Comparison of ENCODE assay signal across 8 mouse cellular contexts in genomic region chr3:97585383-97586160, GRCm38 (mm10). TPM values are rescaled to one million over a fixed set of nuclear protein-coding genes. Genes with fewer than 3 reads are reported as not detected.
A peak's percentile ranks its signal among the peaks of the same experiment; 100 is the strongest.
DNase-seq lines count a peak whose midpoint lies in the region; ATAC-seq and TF ChIP-seq lines count a peak whose summit lies in the region.

No protein-coding gene starts in this region.

- no peaks in the 10 kb centered on the region for H3K4me1 ChIP-seq in bone marrow, adult 2 months (ENCODE audit: control insufficient read depth, insufficient read depth, low read length)
- no peaks in the 10 kb centered on the region for H3K4me1 ChIP-seq in embryonic facial prominence, embryonic 14.5 days (ENCODE audit: control insufficient read depth, insufficient read depth, low read length)
- peaks cover 7% of the 10 kb centered on the region; the same call in 1 of the 2 replicates for H3K4me1 ChIP-seq in kidney, embryonic 16.5 days (ENCODE audit: insufficient read depth, low read length)
- H3K4me1 ChIP-seq in liver, adult 2 months (ENCODE audit: control insufficient read depth, insufficient read depth, low read length): no peaks in the 10 kb centered on the region
- H3K4me1 ChIP-seq in stomach, embryonic 15.5 days: no peaks in the 10 kb centered on the region

- H3K9me3 ChIP-seq in embryonic facial prominence, embryonic 14.5 days (ENCODE audit: control insufficient read depth, low read length): no peaks in the 10 kb centered on the region
- H3K9me3 ChIP-seq in kidney, embryonic 16.5 days (ENCODE audit: low read length): no peaks in the 10 kb centered on the region
- H3K9me3 ChIP-seq in stomach, embryonic 15.5 days: no peaks in the 10 kb centered on the region

- no peaks in the 10 kb centered on the region for H3K27me3 ChIP-seq in C2C12 (ENCODE audit: control insufficient read depth, insufficient read depth, insufficient read length)
- H3K27me3 ChIP-seq in embryonic facial prominence, embryonic 14.5 days (replicated peaks; ENCODE audit: control insufficient read depth, insufficient read depth, low read length): no peaks in the 10 kb centered on the region
- no peaks in the 10 kb centered on the region for H3K27me3 ChIP-seq in kidney, embryonic 16.5 days (ENCODE audit: insufficient read depth, low read length)
- H3K27me3 ChIP-seq in liver, adult 2 months (ENCODE audit: control insufficient read depth, insufficient read depth, low read length): no peaks in the 10 kb centered on the region
- H3K27me3 ChIP-seq in stomach, embryonic 15.5 days (replicated peaks): no peaks in the 10 kb centered on the region

- H3K9ac ChIP-seq in embryonic facial prominence, embryonic 14.5 days (ENCODE audit: low read depth, low read length): no peak overlapping the region
- H3K9ac ChIP-seq in kidney, embryonic 16.5 days (replicated peaks; ENCODE audit: low read length): no peak overlapping the region
- H3K9ac ChIP-seq in liver, adult 2 months (ENCODE audit: low read depth, low read length): no peak overlapping the region
- no peak overlapping the region for H3K9ac ChIP-seq in stomach, embryonic 15.5 days

- H3ac ChIP-seq in C2C12 (ENCODE audit: control insufficient read depth, insufficient read length, low read depth): no peak overlapping the region

- peak; percentile 75 for TF ChIP-seq CTCF in C2C12 (IDR thresholded peaks at IDR 0.05; ENCODE audit: control insufficient read depth, insufficient read depth, insufficient read length)
- TF ChIP-seq CTCF in bone marrow, adult 2 months (IDR thresholded peaks at IDR 0.05; ENCODE audit: control insufficient read depth, insufficient read depth, low read length): peak; percentile 72
- TF ChIP-seq CTCF in liver, adult 2 months (IDR thresholded peaks at IDR 0.05; ENCODE audit: low read depth, low read length): peak; percentile 78

- peak; percentile 82 for ATAC-seq in embryonic facial prominence, embryonic 14.5 days (ENCODE audit: low read depth)
- ATAC-seq in kidney, embryonic 16.5 days (ENCODE audit: low FRiP score, low TSS enrichment): peak; percentile 72; the same call in 1 of the 2 replicates
- peak; percentile 53; the same call in 1 of the 2 replicates for ATAC-seq in stomach, embryonic 15.5 days (ENCODE audit: insufficient read depth, low FRiP score, low read depth)

- no peaks in the 10 kb centered on the region for H3K79me3 ChIP-seq in C2C12 (ENCODE audit: low read depth)

- H3K4me3 ChIP-seq in C2C12 (ENCODE audit: insufficient read depth, poor library complexity, severe bottlenecking): no peak overlapping the region
- H3K4me3 ChIP-seq in bone marrow, adult 2 months (replicated peaks; ENCODE audit: control insufficient read depth, low read depth, low read length): no peak overlapping the region
- H3K4me3 ChIP-seq in embryonic facial prominence, embryonic 14.5 days (ENCODE audit: low read depth, low read length): no peak overlapping the region
- H3K4me3 ChIP-seq in kidney, embryonic 16.5 days (ENCODE audit: low read length): no peak overlapping the region
- H3K4me3 ChIP-seq in liver, adult 2 months (ENCODE audit: insufficient read depth, low read depth, low read length): no peak overlapping the region
- no peak overlapping the region for H3K4me3 ChIP-seq in stomach, embryonic 15.5 days (replicated peaks)

- peaks cover 12% of the 10 kb centered on the region for H3K36me3 ChIP-seq in C2C12 (ENCODE audit: control insufficient read depth, insufficient read depth)
- H3K36me3 ChIP-seq in embryonic facial prominence, embryonic 14.5 days (ENCODE audit: control insufficient read depth, insufficient read depth, low read length): peaks cover 45% of the 10 kb centered on the region
- peaks cover 18% of the 10 kb centered on the region for H3K36me3 ChIP-seq in kidney, embryonic 16.5 days (ENCODE audit: insufficient read depth, low read length)
- peaks cover 12% of the 10 kb centered on the region; the same call in 1 of the 2 replicates for H3K36me3 ChIP-seq in liver, adult 2 months (ENCODE audit: control insufficient read depth, insufficient read depth, low read length)
- peaks cover 5% of the 10 kb centered on the region; the same call in 1 of the 2 replicates for H3K36me3 ChIP-seq in stomach, embryonic 15.5 days

- H3K79me2 ChIP-seq in C2C12 (ENCODE audit: control insufficient read depth, insufficient read depth): no peaks in the 10 kb centered on the region
- no peaks in the 10 kb centered on the region for H3K79me2 ChIP-seq in liver, adult 2 months (ENCODE audit: control insufficient read depth, insufficient read depth, low read length)

- peak; percentile 93 for DNase-seq in embryonic facial prominence, embryonic 14.5 days (ENCODE audit: low spot score)
- DNase-seq in heart, adult 9 months (ENCODE audit: low spot score in 2 of 2): peak; percentile 15 to 42
- peak; percentile 69 for DNase-seq in liver, adult 2 months (ENCODE audit: extremely low read depth, low read depth, low spot score)
- peak; percentile 78 for DNase-seq in neural tube, embryonic 10.5 days (ENCODE audit: extremely low spot score, low spot score)

- WGBS in bone marrow, adult 2 months: 75% methylated on average over 18 of the region's 18 CpGs
- 68% methylated on average over 18 of the region's 18 CpGs for WGBS in embryonic facial prominence, embryonic 14.5 days
- 51% methylated on average over 18 of the region's 18 CpGs for WGBS in kidney, embryonic 16.5 days
- 37% methylated on average over 18 of the region's 18 CpGs for WGBS in liver, adult 2 months
- WGBS in stomach, embryonic 15.5 days: 55% methylated on average over 18 of the region's 18 CpGs

- no peak overlapping the region for H3K27ac ChIP-seq in bone marrow, adult 2 months (ENCODE audit: control insufficient read depth, insufficient read depth, low read depth, low read length, poor library complexity)
- no peak overlapping the region for H3K27ac ChIP-seq in embryonic facial prominence, embryonic 14.5 days (replicated peaks; ENCODE audit: low read depth, low read length)
- H3K27ac ChIP-seq in kidney, embryonic 16.5 days (ENCODE audit: low read length): no peak overlapping the region
- H3K27ac ChIP-seq in liver, adult 2 months (replicated peaks; ENCODE audit: insufficient read depth, low read depth, low read length): no peak overlapping the region
- no peak overlapping the region for H3K27ac ChIP-seq in stomach, embryonic 15.5 days

- TF ChIP-seq POLR2A in bone marrow, adult 2 months (IDR thresholded peaks at IDR 0.05; ENCODE audit: borderline replicate concordance, control insufficient read depth, low read depth, low read length): no peak
- TF ChIP-seq POLR2A in liver, adult 2 months (IDR thresholded peaks at IDR 0.05; ENCODE audit: extremely low read depth, insufficient read depth, low read length): no peak

- no peak overlapping the region for H3K4me2 ChIP-seq in embryonic facial prominence, embryonic 14.5 days (ENCODE audit: low read depth, low read length)
- no peak overlapping the region for H3K4me2 ChIP-seq in kidney, embryonic 16.5 days (replicated peaks; ENCODE audit: low read depth, low read length)
- no peak overlapping the region for H3K4me2 ChIP-seq in stomach, embryonic 15.5 days

TF ChIP-seq in C2C12, 6 proteins besides CTCF, POLR2A, EP300 and RAD21:
- TF ChIP-seq MAX (IDR thresholded peaks at IDR 0.05) (no peak), FOSL1 (IDR thresholded peaks at IDR 0.05; ENCODE audit: insufficient read depth, low read length, poor library complexity, severe bottlenecking) (no peak), MYOD1 (IDR thresholded peaks at IDR 0.05; ENCODE audit: control insufficient read depth, insufficient read length, low read depth) (no peak), MYOG (IDR thresholded peaks at IDR 0.05; ENCODE audit: control insufficient read depth, extremely low read depth, insufficient read length) (no peak), CEBPB (IDR thresholded peaks at IDR 0.05; ENCODE audit: low read depth) (no peak), USF1 (IDR thresholded peaks at IDR 0.05; ENCODE audit: low read depth) (no peak)

RNA-seq across cellular contexts. Expression of gene Chd1l, which starts 24.4 kb away (rescaled TPM):
- 6.6 TPM for polyA plus RNA-seq in C2C12 (2012; fragmentation: generic; extraction: Trizol)
- 11.0 and 16.6 TPM in 2 replicates for polyA plus RNA-seq in bone marrow, adult 2 months (2011; ENCODE audit: insufficient read depth, insufficient read length, low replicate concordance, missing spikeins)
- polyA plus RNA-seq in embryonic facial prominence, embryonic 14.5 days (2014; fragmentation: Nextera tagmentation; extraction: Ambion mirVana): 11.7 and 13.3 TPM in 2 replicates
- 16.8 and 19.0 TPM in 2 replicates for polyA plus RNA-seq in kidney, embryonic 16.5 days (2015; fragmentation: Nextera tagmentation; extraction: Ambion mirVana)
- total RNA-seq in liver, adult 2 months (2014; rRNA removed): 7.3 and 7.7 TPM in 2 replicates
- polyA plus RNA-seq in liver, adult 2 months (2012; rRNA removed): 2.3 and 2.4 TPM in 2 replicates
- 16.5 and 19.2 TPM in 2 replicates for polyA plus RNA-seq in stomach, embryonic 15.5 days (2015; fragmentation: Nextera tagmentation; extraction: Ambion mirVana)

RNA-seq across cellular contexts. Expression of gene Fmo5, which starts 43.0 kb away (rescaled TPM):
- polyA plus RNA-seq in C2C12 (2012; fragmentation: generic; extraction: Trizol): 0.12 TPM
- 7.3 and 20.1 TPM in 2 replicates for polyA plus RNA-seq in bone marrow, adult 2 months (2011; ENCODE audit: insufficient read depth, insufficient read length, low replicate concordance, missing spikeins)
- 2.7 and 3.1 TPM in 2 replicates for polyA plus RNA-seq in embryonic facial prominence, embryonic 14.5 days (2014; fragmentation: Nextera tagmentation; extraction: Ambion mirVana)
- polyA plus RNA-seq in kidney, embryonic 16.5 days (2015; fragmentation: Nextera tagmentation; extraction: Ambion mirVana): 3.4 and 4.2 TPM in 2 replicates
- total RNA-seq in liver, adult 2 months (2014; rRNA removed): 352 and 363 TPM in 2 replicates
- 145 and 230 TPM in 2 replicates for polyA plus RNA-seq in liver, adult 2 months (2012; rRNA removed)
- 8.2 and 11.5 TPM in 2 replicates for polyA plus RNA-seq in stomach, embryonic 15.5 days (2015; fragmentation: Nextera tagmentation; extraction: Ambion mirVana)

Comparison
In these comparisons a context has a peak if more than half of its experiments do, and no peak if none do; other contexts are left out.
1. DNase-seq: peak in every context shown above with its lines; median percentile 93 in embryonic facial prominence, embryonic 14.5 days; 78 in neural tube, embryonic 10.5 days; 69 in liver, adult 2 months; 28 in heart, adult 9 months.